Mouse (Mus musculus): ENCODE results near the gene Fbxw25.
A peak's percentile ranks its signal among the peaks of the same experiment; 100 is the strongest.
"Not testable (repeated sequence)": the region's sequence is repeated elsewhere in the genome, so short reads cannot be mapped to it uniquely, and the experiment has no call there.

The Fbxw25 gene

GRCm38 (mm10) chr9:109664552-109664951 is at the start of gene Fbxw25:
Fbxw25 (minus strand) TSS chr9:109664652.
- DNase-seq (ENCODE audit: low spot score), result not testable (repeated sequence)

GRCm38 (mm10) chr9:109702600-109702999 is 38.1 kb upstream of the Fbxw25 start, which contains the start of gene Fbxw18:
Fbxw18 (minus strand) TSS chr9:109702700.
- DNase-seq (ENCODE audit: low spot score), result not testable (repeated sequence)

GRCm38 (mm10) chr9:109685299-109685698 is 20.8 kb upstream of the Fbxw25 start:
- peak; percentile 39 for DNase-seq (ENCODE audit: low spot score)

GRCm38 (mm10) chr9:109625957-109626356 is 38.5 kb downstream of the Fbxw25 start, which contains the start of gene Fbxw24:
Fbxw24 (minus strand) TSS chr9:109626057.
- DNase-seq (ENCODE audit: low spot score), result not testable (repeated sequence)

- DNase-seq (ENCODE audit: low spot score), result not testable (repeated sequence)
Observed at GRCm38 (mm10) chr9:109606837-109607236, 57.6 kb downstream of the Fbxw25 start.

GRCm38 (mm10) chr9:109602128-109602527 is 62.3 kb downstream of the Fbxw25 start:
- not testable (repeated sequence) for DNase-seq (ENCODE audit: low spot score)

GRCm38 (mm10) chr9:109597226-109597625 is 67.2 kb downstream of the Fbxw25 start:
- DNase-seq (ENCODE audit: low spot score), result no peak
